In genomic region chr15:95193661-95194280, GRCm38 (mm10) we compare ENCODE assay signal across 14 mouse cellular contexts.
DNase-seq lines count a peak whose midpoint lies in the region; ATAC-seq and TF ChIP-seq lines count a peak whose summit lies in the region.
"Had no signal": no experiment of that assay in that cellular context is flagged by ENCODE, and none has a peak within 500 bp of the region (broad histone marks: within the 10 kb centered on the region; RNA-seq: fewer than 3 reads in every experiment).

No protein-coding gene starts in this region.

- H3K27ac ChIP-seq in stomach, postnatal 0 days (replicated peaks): no peak overlapping the region
- no peak overlapping the region for H3K27ac ChIP-seq in intestine, embryonic 16.5 days (ENCODE audit: low read length)
- H3K27ac ChIP-seq: gastrocnemius, adult 2 months; layer of hippocampus, adult 2 months; limb, embryonic 10.5 days; liver, embryonic 13.5 days had no signal

- no peak for TF ChIP-seq EP300 in stomach, postnatal 0 days (optimal IDR thresholded peaks at IDR 0.05)

- H3K4me3 ChIP-seq in stomach, postnatal 0 days (ENCODE audit: low read depth, low read length): no peak overlapping the region
- H3K4me3 ChIP-seq in intestine, embryonic 16.5 days (ENCODE audit: low read length): no peak overlapping the region
- H3K4me3 ChIP-seq: gastrocnemius, adult 2 months; layer of hippocampus, adult 2 months; limb, embryonic 10.5 days; liver, embryonic 13.5 days had no signal

- no peak for TF ChIP-seq CTCF in stomach, postnatal 0 days (IDR thresholded peaks at IDR 0.05; ENCODE audit: low read depth)

- intact Hi-C loops in left cerebral cortex, postnatal 25 days (cut with DNase I): loop anchor here (2.0 to 10.0 kb wide), 2 partner anchors 125 to 419 kb away; no protein-coding TSS in a partner anchor

- 30% methylated on average over 9 of the region's 9 CpGs for WGBS in stomach, postnatal 0 days
- 55% methylated on average over 9 of the region's 9 CpGs for WGBS in intestine, embryonic 16.5 days

- H3K36me3 ChIP-seq in stomach, postnatal 0 days (ENCODE audit: control insufficient read depth, insufficient read depth, low read length): no peaks in the 10 kb centered on the region
- H3K36me3 ChIP-seq in intestine, embryonic 16.5 days (ENCODE audit: control insufficient read depth, insufficient read depth, low read length): no peaks in the 10 kb centered on the region
- H3K36me3 ChIP-seq: limb, embryonic 10.5 days; liver, embryonic 13.5 days had no signal

- peak; percentile 92 for ATAC-seq in frontal cortex, adult (ENCODE audit: low TSS enrichment)
- ATAC-seq in stomach, postnatal 0 days (ENCODE audit: low FRiP score, low TSS enrichment): no peak
- no peak for ATAC-seq in intestine, embryonic 16.5 days
- ATAC-seq: activated CD4-positive, CD25-positive, alpha-beta regulatory T cell, adult 4 months; CD4-positive, CD25-positive, alpha-beta regulatory T cell, adult 4 months had no signal

- H3K4me1 ChIP-seq in stomach, postnatal 0 days (replicated peaks; ENCODE audit: control insufficient read depth, insufficient read depth): no peaks in the 10 kb centered on the region
- no peaks in the 10 kb centered on the region for H3K4me1 ChIP-seq in intestine, embryonic 16.5 days (ENCODE audit: control insufficient read depth, insufficient read depth, low read length)
- H3K4me1 ChIP-seq: limb, embryonic 10.5 days; liver, embryonic 13.5 days had no signal

- H3K4me2 ChIP-seq in stomach, postnatal 0 days (replicated peaks; ENCODE audit: low read depth): 0 out of 2 replicates have a peak overlapping the region, but pooled peaks have one; percentile 5
- no peak overlapping the region for H3K4me2 ChIP-seq in intestine, embryonic 16.5 days (ENCODE audit: low read depth, low read length)
- H3K4me2 ChIP-seq: liver, embryonic 13.5 days had no signal

- DNase-seq in frontal cortex, postnatal 25 days (ENCODE audit: low spot score in 2 of 2): no peak
- peak; percentile 64 to 75 for DNase-seq in frontal cortex, adult 2 months (ENCODE audit: extremely low spot score in 1 of 2, low spot score in 1 of 2)
- DNase-seq in left cerebral cortex, postnatal 25 days (ENCODE audit: low spot score in 2 of 2): peak; percentile 35 to 91
- no peak for DNase-seq in stomach, postnatal 0 days (ENCODE audit: low spot score)
- no peak for DNase-seq in retina, embryonic 14.5 days (ENCODE audit: low spot score)
- DNase-seq: gastrocnemius, adult 2 months; liver, embryonic 13.5 days; lung, postnatal 10 days had no signal

- no peaks in the 10 kb centered on the region for H3K27me3 ChIP-seq in stomach, postnatal 0 days (ENCODE audit: control insufficient read depth, insufficient read depth, low read length)
- H3K27me3 ChIP-seq in intestine, embryonic 16.5 days (replicated peaks; ENCODE audit: control insufficient read depth, insufficient read depth, low read length): no peaks in the 10 kb centered on the region
- H3K27me3 ChIP-seq: liver, embryonic 13.5 days had no signal

- no peak overlapping the region for H3K9ac ChIP-seq in stomach, postnatal 0 days (ENCODE audit: low read length)
- no peak overlapping the region for H3K9ac ChIP-seq in intestine, embryonic 16.5 days (ENCODE audit: low read depth, low read length)
- H3K9ac ChIP-seq: liver, embryonic 13.5 days had no signal

- H3K9me3 ChIP-seq in stomach, postnatal 0 days (ENCODE audit: control insufficient read depth, low read length): no peaks in the 10 kb centered on the region
- H3K9me3 ChIP-seq in intestine, embryonic 16.5 days (ENCODE audit: control insufficient read depth, low read length): no peaks in the 10 kb centered on the region
- H3K9me3 ChIP-seq: limb, embryonic 10.5 days; liver, embryonic 13.5 days had no signal

Comparison
In these comparisons a context has a peak if more than half of its experiments do, and no peak if none do; other contexts are left out.
1. DNase-seq: peak in frontal cortex, adult 2 months (2 of 2) and left cerebral cortex, postnatal 25 days (2 of 2); none in frontal cortex, postnatal 25 days (0 of 2), stomach, postnatal 0 days (single experiment) and retina, embryonic 14.5 days (single experiment).